Mouse (Mus musculus): ENCODE data around the gene Iscu.

GRCm38 (mm10) chr5:113768806-113769205 is 3.7 kb upstream of the Iscu start:
- TF ChIP-seq GATA1 (IDR thresholded peaks at IDR 0.05; ENCODE audit: low read length), result no peak
- TF ChIP-seq TAL1 (IDR thresholded peaks at IDR 0.05; ENCODE audit: low read length), result no peak
